Mouse (Mus musculus) forebrain, embryonic 14.5 days (tissue): ENCODE measurements around the gene Actl11. TPM values are rescaled to one million over a fixed set of nuclear protein-coding genes. Genes with fewer than 3 reads are reported as not detected.

ENCODE experiments used
- ATAC-seq: fragments of 200-750 bp; cut with Nextera tagmentation; 2 replicates; pipeline ENCODE4 v1.8.0; 2017; ENCODE audit warnings: mild to moderate bottlenecking, moderate library complexity
- DNase-seq: peaks from one replicate; pipeline ENCODE4 v3.0.0-alpha.2; 2015; ENCODE audit warnings: low spot score
- H3K27ac ChIP-seq: fragments of 300-500 bp; sonication (generic); 2 replicates; pipeline ENCODE4 v1.5.1; 2014; ENCODE audit warnings: low read depth, mild to moderate bottlenecking, control low read depth, low read length, moderate library complexity
- H3K27me3 ChIP-seq: fragments of 300-500 bp; sonication (generic); replicated peaks from 2 replicates; pipeline ENCODE4 v1.6.1; 2014; ENCODE audit warnings: low read length, control low read depth, mixed read lengths; ENCODE audit not compliant: control insufficient read depth, insufficient read depth
- H3K36me3 ChIP-seq: fragments of 300-500 bp; sonication (generic); 2 replicates; pipeline ENCODE4 v1.6.1; 2014; ENCODE audit warnings: low read length, control low read depth; ENCODE audit not compliant: control insufficient read depth, insufficient read depth
- H3K4me1 ChIP-seq: fragments of 300-500 bp; sonication (generic); 2 replicates; pipeline ENCODE4 v1.6.1; 2014; ENCODE audit warnings: antibody characterized with exemption, low read length, control low read depth; ENCODE audit not compliant: control insufficient read depth, insufficient read depth
- H3K4me2 ChIP-seq: fragments of 300-500 bp; sonication (generic); 2 replicates; pipeline ENCODE4 v1.6.1; 2014; ENCODE audit warnings: mild to moderate bottlenecking, control low read depth, low read length
- H3K4me3 ChIP-seq: fragments of 300-500 bp; sonication (generic); 2 replicates; pipeline ENCODE4 v1.5.1; 2014; ENCODE audit warnings: low read depth, low read length, control low read depth
- H3K9ac ChIP-seq: fragments of 300-500 bp; sonication (generic); 2 replicates; pipeline ENCODE4 v1.6.1; 2014; ENCODE audit warnings: mild to moderate bottlenecking, low read length, control low read depth, moderate library complexity
- H3K9me3 ChIP-seq: fragments of 300-500 bp; sonication (generic); replicated peaks from 2 replicates; pipeline ENCODE4 v1.6.1; 2016; ENCODE audit warnings: low read length, control low read depth, mixed read lengths; ENCODE audit not compliant: control insufficient read depth
- WGBS: fragments of 180-500 bp; shearing (Covaris S2); extraction: QIAGEN DNeasy Blood & Tissue Kit; methylation state at CpG from one replicate; pipeline ENCODE4 v1.1.7; 2014; 5-methylcytosine and 5-hydroxymethylcytosine counted together
- polyA plus RNA-seq: library from polyadenylated mRNA; unstranded; fragments of >200 nt; fragmentation: Nextera tagmentation; extraction: Ambion mirVana; gene quantifications from 2 replicates; pipeline ENCODE4 v1.2.1, GENCODE M21; 2014

Gene Actl11
- polyA plus RNA-seq, 1 experiment from 2014 or later: not detected

DNA sequence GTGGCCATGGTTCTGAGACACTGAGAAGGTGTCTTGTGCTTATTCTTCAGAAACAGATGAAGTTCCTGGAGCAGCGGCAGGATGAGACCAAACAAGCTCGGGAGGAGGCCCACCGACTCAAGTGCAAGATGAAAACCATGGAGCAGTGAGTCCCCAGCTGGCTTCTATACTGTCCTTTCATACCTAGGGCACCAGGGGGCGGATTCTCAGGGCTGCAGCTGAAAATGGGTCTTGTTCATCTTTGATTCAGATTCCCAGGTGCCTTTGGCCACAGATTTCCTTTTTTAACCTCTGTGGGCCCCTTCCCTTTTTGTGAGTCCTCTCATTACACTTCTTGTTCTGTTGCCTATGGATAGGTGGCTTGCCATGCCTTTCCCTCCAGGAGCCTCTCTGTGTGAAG lies 32.7 kb downstream of the Actl11 start:
- peaks cover 3% of the 10 kb centered on the region; the same call in 1 of the 2 replicates for H3K4me1 ChIP-seq
- WGBS: 80% methylated on average over 4 of the region's 4 CpGs
- no peak for ATAC-seq
- H3K9ac ChIP-seq: no peak overlapping the region
- no peaks in the 10 kb centered on the region for H3K9me3 ChIP-seq
- peak overlapping the region; percentile 59; the same call in 1 of the 2 replicates for H3K27ac ChIP-seq
- H3K36me3 ChIP-seq: peaks cover 39% of the 10 kb centered on the region
- H3K27me3 ChIP-seq: no peaks in the 10 kb centered on the region
- no peak for DNase-seq
- H3K4me3 ChIP-seq: no peak overlapping the region
- H3K4me2 ChIP-seq: no peak overlapping the region; the same call in 1 of the 2 replicates

DNA sequence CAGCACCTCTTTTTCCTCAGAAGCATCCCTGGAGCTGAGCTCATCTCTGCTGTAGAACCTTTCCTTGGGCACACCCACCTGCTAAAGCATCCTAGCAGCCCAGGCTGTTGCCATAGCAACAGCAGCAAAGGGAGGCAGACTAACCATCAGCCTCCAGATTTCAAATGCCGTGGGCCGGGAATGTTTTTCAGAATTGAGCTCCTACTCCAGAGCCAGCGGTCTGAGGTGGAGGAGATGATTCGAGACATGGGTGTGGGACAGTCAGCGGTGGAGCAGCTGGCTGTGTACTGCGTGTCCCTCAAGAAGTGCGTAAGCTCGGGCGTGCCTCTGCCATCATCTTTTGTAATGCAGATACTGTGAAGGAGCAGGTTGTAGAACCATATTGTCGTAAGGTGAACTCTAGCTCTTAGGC lies 33.1 kb downstream of the Actl11 start:
- no peaks in the 10 kb centered on the region for H3K27me3 ChIP-seq
- H3K27ac ChIP-seq: peak overlapping the region; percentile 59
- WGBS: 77% methylated on average over 10 of the region's 10 CpGs
- H3K9me3 ChIP-seq: no peaks in the 10 kb centered on the region
- H3K4me3 ChIP-seq: no peak overlapping the region
- peaks cover 3% of the 10 kb centered on the region; the same call in 1 of the 2 replicates for H3K4me1 ChIP-seq
- peaks cover 41% of the 10 kb centered on the region for H3K36me3 ChIP-seq
- no peak overlapping the region; the same call in 1 of the 2 replicates for H3K4me2 ChIP-seq
- H3K9ac ChIP-seq: no peak overlapping the region
- peak; percentile 80 for DNase-seq
- ATAC-seq: peak; percentile 73; the same call in 1 of the 2 replicates

DNA sequence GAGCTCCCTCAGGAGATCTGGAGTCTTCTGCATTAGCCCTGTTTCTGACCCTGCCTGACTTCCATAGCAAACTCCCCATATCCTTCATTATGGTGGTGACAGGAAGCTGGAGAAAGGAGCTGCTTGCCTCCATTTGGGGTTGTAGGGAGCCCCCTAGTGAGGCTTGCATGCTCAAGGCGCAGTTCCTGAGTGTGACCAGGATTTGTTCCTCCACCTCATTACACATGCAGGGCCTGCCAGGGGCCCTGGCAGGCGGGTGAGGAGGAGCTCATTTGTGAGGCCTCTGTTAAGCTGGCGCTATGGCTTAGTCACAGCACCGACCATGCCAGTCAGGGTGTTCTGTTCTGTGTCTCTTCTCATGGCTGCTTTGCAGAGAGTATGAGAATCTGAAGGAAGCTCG lies 33.6 kb downstream of the Actl11 start:
- H3K9me3 ChIP-seq: no peaks in the 10 kb centered on the region
- ATAC-seq (peak; percentile 40), DNase-seq (peak; percentile 65)
- H3K4me3 ChIP-seq: no peak overlapping the region
- H3K9ac ChIP-seq: no peak overlapping the region
- H3K27me3 ChIP-seq: no peaks in the 10 kb centered on the region
- peak overlapping the region; percentile 59 for H3K27ac ChIP-seq
- no peak overlapping the region; the same call in 1 of the 2 replicates for H3K4me2 ChIP-seq
- peaks cover 3% of the 10 kb centered on the region; the same call in 1 of the 2 replicates for H3K4me1 ChIP-seq
- peaks cover 39% of the 10 kb centered on the region for H3K36me3 ChIP-seq
- 46% methylated on average over 5 of the region's 5 CpGs for WGBS

DNA sequence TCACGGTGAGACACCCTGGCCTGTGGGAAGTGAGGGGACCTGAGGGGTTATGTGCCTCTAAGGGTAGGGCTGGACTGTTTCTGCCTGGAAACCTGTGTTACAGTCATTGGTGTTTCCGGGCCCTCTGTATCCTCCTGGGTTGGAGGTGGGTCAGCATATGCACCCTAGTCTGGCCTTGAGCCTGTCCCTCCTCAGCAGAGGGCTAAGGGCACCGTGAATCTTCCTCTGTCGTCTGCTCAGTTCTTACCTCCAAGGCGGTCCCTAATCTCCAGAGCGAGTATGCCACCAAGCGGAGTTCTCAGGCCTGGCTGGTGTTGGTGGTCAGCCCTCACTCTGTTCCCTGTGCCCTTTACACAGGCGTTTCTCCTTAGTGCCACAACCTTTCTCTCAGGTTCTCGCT lies 34.6 kb downstream of the Actl11 start:
- H3K27ac ChIP-seq: no peak overlapping the region
- H3K9ac ChIP-seq: no peak overlapping the region
- H3K27me3 ChIP-seq: no peaks in the 10 kb centered on the region
- H3K9me3 ChIP-seq: no peaks in the 10 kb centered on the region
- H3K4me1 ChIP-seq: peaks cover 3% of the 10 kb centered on the region; the same call in 1 of the 2 replicates
- no peak overlapping the region for H3K4me2 ChIP-seq
- WGBS: 92% methylated on average over 9 of the region's 9 CpGs
- no peak for DNase-seq
- peaks cover 33% of the 10 kb centered on the region for H3K36me3 ChIP-seq
- ATAC-seq: no peak
- H3K4me3 ChIP-seq: no peak overlapping the region

DNA sequence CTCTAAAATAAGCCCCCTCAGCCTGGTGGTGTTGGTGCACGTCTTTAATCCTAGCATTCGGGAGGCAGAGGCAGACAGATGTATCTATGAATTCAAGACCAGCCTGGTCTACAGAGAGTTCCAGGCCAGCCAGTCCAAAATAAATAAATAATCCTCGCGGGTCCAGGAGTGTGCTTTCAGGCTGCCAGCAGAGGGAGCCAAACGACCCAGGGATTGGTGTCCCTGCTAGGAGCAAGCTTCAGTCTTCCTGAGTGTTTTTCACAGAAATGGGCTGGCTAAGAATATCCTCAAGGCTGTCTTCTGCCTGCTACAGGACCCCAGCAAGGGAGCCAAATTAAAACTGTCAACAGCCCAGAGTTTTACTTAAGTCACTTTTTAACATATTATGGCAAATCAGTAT lies 35.4 kb downstream of the Actl11 start:
- H3K4me1 ChIP-seq: peaks cover 3% of the 10 kb centered on the region; the same call in 1 of the 2 replicates
- H3K4me3 ChIP-seq: no peak overlapping the region
- peak; percentile 89 for DNase-seq
- peaks cover 33% of the 10 kb centered on the region for H3K36me3 ChIP-seq
- H3K9me3 ChIP-seq: no peaks in the 10 kb centered on the region
- ATAC-seq: 0 out of 2 replicates have a peak, but pooled peaks have one; percentile 36
- 31% methylated on average over 5 of the region's 5 CpGs for WGBS
- no peak overlapping the region for H3K4me2 ChIP-seq
- no peak overlapping the region for H3K9ac ChIP-seq
- H3K27ac ChIP-seq: no peak overlapping the region
- H3K27me3 ChIP-seq: no peaks in the 10 kb centered on the region

DNA sequence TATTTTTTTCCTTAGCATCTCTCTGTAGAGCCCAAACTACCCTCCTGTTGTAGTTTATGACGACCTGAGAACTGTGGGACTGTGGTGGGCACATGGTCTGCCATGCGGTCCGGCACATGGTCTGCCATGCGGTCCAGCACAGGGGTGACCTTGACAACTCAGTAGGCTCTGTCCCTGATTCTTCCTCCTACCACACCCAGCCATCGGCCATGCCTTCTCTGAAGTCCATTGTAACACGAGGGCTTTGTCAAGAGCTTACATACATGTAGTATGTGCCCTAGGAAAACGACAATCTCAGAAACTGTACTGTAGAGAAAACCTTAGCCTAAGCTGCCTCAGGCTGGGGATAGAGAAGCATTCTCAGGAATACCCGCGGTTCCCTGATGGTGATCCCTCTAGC lies 36.4 kb downstream of the Actl11 start:
- 93% methylated on average over 9 of the region's 9 CpGs for WGBS
- H3K4me2 ChIP-seq: no peak overlapping the region
- DNase-seq (no peak), ATAC-seq (no peak)
- H3K4me3 ChIP-seq: no peak overlapping the region
- peaks cover 31% of the 10 kb centered on the region for H3K36me3 ChIP-seq
- no peaks in the 10 kb centered on the region for H3K9me3 ChIP-seq
- H3K27me3 ChIP-seq: no peaks in the 10 kb centered on the region
- no peak overlapping the region for H3K9ac ChIP-seq
- peaks cover 3% of the 10 kb centered on the region; the same call in 1 of the 2 replicates for H3K4me1 ChIP-seq
- no peak overlapping the region for H3K27ac ChIP-seq

DNA sequence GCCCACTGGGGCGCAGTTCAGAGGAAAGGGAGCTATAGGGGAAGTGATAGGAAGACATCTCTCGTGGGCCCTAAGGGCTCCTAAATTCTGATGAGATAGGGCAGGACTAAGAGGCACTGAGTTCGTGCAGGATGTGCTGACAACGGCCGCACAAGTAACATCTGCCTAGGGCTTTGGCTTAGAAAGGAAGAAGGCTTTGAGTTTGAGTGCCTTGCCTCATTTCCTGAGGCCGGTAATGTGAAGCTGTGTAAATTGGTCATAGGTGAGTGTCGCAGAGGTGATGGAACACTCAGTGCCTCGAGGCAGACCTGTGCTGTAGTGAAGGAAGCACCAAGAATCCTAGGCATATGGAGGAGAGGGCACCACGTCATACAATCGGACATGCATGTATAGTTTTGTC lies 38.4 kb downstream of the Actl11 start:
- no peak overlapping the region for H3K9ac ChIP-seq

DNA sequence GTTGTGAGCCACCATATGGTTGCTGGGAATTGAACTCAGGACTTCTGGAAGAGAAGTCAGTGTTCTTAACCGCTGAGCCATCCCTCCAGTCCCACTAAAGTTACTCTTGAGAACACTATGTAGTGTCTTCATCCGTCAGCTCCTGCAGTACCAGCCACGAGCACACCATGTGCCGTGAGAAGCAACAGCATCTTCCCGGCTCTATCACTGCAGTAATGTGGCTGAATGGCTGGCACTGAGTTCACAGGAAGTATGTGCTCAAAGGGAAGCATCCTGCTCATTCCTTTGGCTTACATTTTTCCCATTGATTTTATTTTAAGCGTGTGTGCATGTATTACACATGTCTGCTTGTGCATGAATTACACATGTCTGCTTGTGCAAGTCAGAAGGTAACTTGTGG lies 39.2 kb downstream of the Actl11 start:
- WGBS: 90% methylated on average over 6 of the region's 6 CpGs

More for the DNA sequence above, 38.4 kb downstream of the Actl11 start:
- ATAC-seq (no peak), DNase-seq (no peak)
- Histone ChIP-seq H3K4me1 (0 out of 2 replicates have a peak, but pooled peaks cover under 1% of the 10 kb centered on the region), H3K36me3 (peaks cover 45% of the 10 kb centered on the region), H3K27ac (no peak overlapping the region), H3K4me2 (no peak overlapping the region), H3K4me3 (no peak overlapping the region), H3K9me3 (no peaks in the 10 kb centered on the region), H3K27me3 (no peaks in the 10 kb centered on the region)
- WGBS: 93% methylated on average over 10 of the region's 10 CpGs

DNA sequence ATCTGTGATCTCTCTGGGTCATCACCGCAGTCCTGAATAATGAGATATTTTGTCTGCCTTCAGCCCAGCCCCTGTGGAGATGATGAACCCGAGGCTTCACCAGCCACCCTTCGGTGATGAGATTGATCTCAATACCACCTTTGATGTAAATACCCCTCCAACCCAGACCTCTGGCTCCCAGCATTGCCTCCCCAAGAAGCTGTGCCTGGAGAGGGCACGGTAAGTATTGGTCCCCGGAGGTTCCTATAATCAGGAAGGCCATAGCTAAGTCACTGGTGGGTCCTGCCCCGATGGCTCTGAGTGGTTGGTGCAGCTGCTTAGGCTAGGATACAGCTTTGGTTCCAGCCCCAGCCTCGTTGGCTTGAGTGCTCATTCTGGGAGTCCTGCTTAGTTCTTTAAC lies 40.3 kb downstream of the Actl11 start:
- Histone ChIP-seq H3K27ac (no peak overlapping the region), H3K4me2 (no peak overlapping the region), H3K36me3 (peaks cover 30% of the 10 kb centered on the region), H3K9ac (no peak overlapping the region), H3K4me1 (no peaks in the 10 kb centered on the region), H3K27me3 (no peaks in the 10 kb centered on the region), H3K9me3 (no peaks in the 10 kb centered on the region), H3K4me3 (no peak overlapping the region)
- ATAC-seq: no peak
- DNase-seq: no peak
- WGBS: 92% methylated on average over 7 of the region's 7 CpGs

More for the DNA sequence above, 39.2 kb downstream of the Actl11 start:
- Histone ChIP-seq H3K4me2 (no peak overlapping the region), H3K9ac (no peak overlapping the region), H3K4me1 (no peaks in the 10 kb centered on the region), H3K27me3 (no peaks in the 10 kb centered on the region), H3K9me3 (no peaks in the 10 kb centered on the region), H3K36me3 (peaks cover 41% of the 10 kb centered on the region), H3K4me3 (no peak overlapping the region), H3K27ac (no peak overlapping the region)
- ATAC-seq: no peak
- DNase-seq: no peak
